ENCODE assay signal across 18 mouse cellular contexts in genomic region chr11:81972044-81972443, GRCm38 (mm10). TPM values are rescaled to one million over a fixed set of nuclear protein-coding genes. Genes with fewer than 3 reads are reported as not detected.
A peak's percentile ranks its signal among the peaks of the same experiment; 100 is the strongest.
DNase-seq lines count a peak whose midpoint lies in the region; ATAC-seq and TF ChIP-seq lines count a peak whose summit lies in the region.
"Had no signal": no experiment of that assay in that cellular context is flagged by ENCODE, and none has a peak within 500 bp of the region (broad histone marks: within the 10 kb centered on the region; RNA-seq: fewer than 3 reads in every experiment).

No protein-coding gene starts in this region.

- no peak for ATAC-seq in liver, embryonic 12.5 days

- TF ChIP-seq POLR2A in liver, adult 2 months (IDR thresholded peaks at IDR 0.05; ENCODE audit: extremely low read depth, insufficient read depth, low read length), result no peak
- TF ChIP-seq POLR2A in cortical plate, adult 2 months (IDR thresholded peaks at IDR 0.05; ENCODE audit: extremely low read depth, insufficient read depth, low read length), result no peak

- no peaks in the 10 kb centered on the region for H3K9me3 ChIP-seq in liver, embryonic 12.5 days (replicated peaks)
- no peaks in the 10 kb centered on the region for H3K9me3 ChIP-seq in E14TG2a.4 (ENCODE audit: low read length)
- H3K9me3 ChIP-seq: embryonic facial prominence, embryonic 15.5 days; liver, embryonic 15.5 days; neural tube, embryonic 13.5 days had no signal

- 0 out of 2 replicates have a peak, but pooled peaks have one; percentile 9 for TF ChIP-seq CTCF in liver, adult 2 months (IDR thresholded peaks at IDR 0.05; ENCODE audit: low read depth, low read length)
- TF ChIP-seq CTCF in E14TG2a.4 (conservative IDR thresholded peaks at IDR 0.05; ENCODE audit: low read length), result peak; percentile 83
- 0 out of 2 replicates have a peak, but pooled peaks have one; percentile 13 for TF ChIP-seq CTCF in cortical plate, adult 2 months (IDR thresholded peaks at IDR 0.05; ENCODE audit: extremely low read depth, insufficient read depth, low read length)

- H3K9ac ChIP-seq in liver, adult 2 months (ENCODE audit: low read depth, low read length), result no peak overlapping the region
- no peak overlapping the region for H3K9ac ChIP-seq in liver, embryonic 12.5 days
- H3K9ac ChIP-seq: embryonic facial prominence, embryonic 15.5 days; liver, embryonic 15.5 days; neural tube, embryonic 13.5 days had no signal

- H3K4me3 ChIP-seq in liver, adult 2 months (ENCODE audit: insufficient read depth, low read depth, low read length), result no peak overlapping the region
- H3K4me3 ChIP-seq in liver, embryonic 12.5 days, result no peak overlapping the region
- H3K4me3 ChIP-seq in E14TG2a.4 (replicated peaks; ENCODE audit: low read length), result no peak overlapping the region
- H3K4me3 ChIP-seq in cortical plate, adult 2 months (ENCODE audit: insufficient read depth, low read length), result no peak overlapping the region
- H3K4me3 ChIP-seq: embryonic facial prominence, embryonic 15.5 days; liver, embryonic 15.5 days; neural tube, embryonic 13.5 days had no signal

- no peak overlapping the region for H3K4me2 ChIP-seq in liver, embryonic 12.5 days
- H3K4me2 ChIP-seq: embryonic facial prominence, embryonic 15.5 days; liver, embryonic 15.5 days; neural tube, embryonic 13.5 days had no signal

- no peak overlapping the region for H3K27ac ChIP-seq in liver, adult 2 months (replicated peaks; ENCODE audit: insufficient read depth, low read depth, low read length)
- no peak overlapping the region for H3K27ac ChIP-seq in liver, embryonic 12.5 days
- no peak overlapping the region for H3K27ac ChIP-seq in cortical plate, adult 2 months (ENCODE audit: insufficient read depth, low read length)
- H3K27ac ChIP-seq: embryonic facial prominence, embryonic 15.5 days; liver, embryonic 15.5 days; neural tube, embryonic 13.5 days had no signal

- 62% methylated on average over 3 of the region's 3 CpGs for WGBS in liver, adult 2 months
- WGBS in liver, embryonic 12.5 days (ENCODE audit: insufficient replicate concordance), result 49% methylated on average over 3 of the region's 3 CpGs

- intact Hi-C loops in heart, postnatal 36 days (cut with DNase I), result loop anchor here (10.0 kb wide), 2 partner anchors 207 to 337 kb away; no protein-coding TSS in a partner anchor

- no peaks in the 10 kb centered on the region for H3K36me3 ChIP-seq in liver, adult 2 months (ENCODE audit: control insufficient read depth, insufficient read depth, low read length)
- no peaks in the 10 kb centered on the region for H3K36me3 ChIP-seq in liver, embryonic 12.5 days
- H3K36me3 ChIP-seq in E14TG2a.4 (ENCODE audit: insufficient read depth, low read length), result no peaks in the 10 kb centered on the region
- H3K36me3 ChIP-seq: embryonic facial prominence, embryonic 15.5 days; liver, embryonic 15.5 days; neural tube, embryonic 13.5 days had no signal

- 0 out of 2 replicates have a peak, but pooled peaks cover 4% of the 10 kb centered on the region for H3K27me3 ChIP-seq in liver, adult 2 months (ENCODE audit: control insufficient read depth, insufficient read depth, low read length)
- peaks cover 34% of the 10 kb centered on the region for H3K27me3 ChIP-seq in liver, embryonic 12.5 days (replicated peaks)
- H3K27me3 ChIP-seq in E14TG2a.4 (ENCODE audit: insufficient read depth, low read length), result peaks cover 44% of the 10 kb centered on the region

- no peaks in the 10 kb centered on the region for H3K4me1 ChIP-seq in liver, adult 2 months (ENCODE audit: control insufficient read depth, insufficient read depth, low read length)
- H3K4me1 ChIP-seq in liver, embryonic 12.5 days, result no peaks in the 10 kb centered on the region
- peaks cover 16% of the 10 kb centered on the region for H3K4me1 ChIP-seq in E14TG2a.4 (replicated peaks; ENCODE audit: low read depth, low read length)
- H3K4me1 ChIP-seq in cortical plate, adult 2 months (ENCODE audit: control insufficient read depth, insufficient read depth, low read length), result no peaks in the 10 kb centered on the region; the same call in 1 of the 2 replicates
- H3K4me1 ChIP-seq: liver, embryonic 15.5 days had no signal

- peak; percentile 33 for DNase-seq in adrenal gland, postnatal 14 days
- no peak for DNase-seq in adrenal gland, postnatal 25 days
- DNase-seq in liver, adult 2 months (ENCODE audit: extremely low read depth, low read depth, low spot score), result no peak
- no peak for DNase-seq in frontal cortex, postnatal 14 days (ENCODE audit: low spot score in 2 of 2)
- DNase-seq in heart, postnatal 36 days, result no peak
- DNase-seq: cerebellum, adult 18-20 months; kidney, adult 9 months; layer of hippocampus, postnatal 36 days had no signal

- no peaks in the 10 kb centered on the region for H3K79me2 ChIP-seq in liver, adult 2 months (ENCODE audit: control insufficient read depth, insufficient read depth, low read length)

RNA-seq across cellular contexts. Expression of gene Asic2, which starts 3.8 kb away (rescaled TPM):
- 1.7 and 2.7 TPM in 2 replicates for total RNA-seq in adrenal gland, postnatal 14 days (2021)
- 1.6 and 1.9 TPM in 2 replicates for total RNA-seq in adrenal gland, postnatal 25 days (2021)
- under 0.01 TPM in 1 of 2 replicates, not detected in the other for total RNA-seq in liver, adult 2 months (2014; rRNA removed)
- not detected in 2 replicates for polyA plus RNA-seq in liver, adult 2 months (2012; rRNA removed)
- 0.06 and 0.11 TPM in 2 replicates for polyA plus RNA-seq in liver, embryonic 12.5 days (2016; fragmentation: Nextera tagmentation; extraction: Ambion mirVana)
- 51.8 and 53.6 TPM in 2 replicates for polyA plus RNA-seq in cortical plate, adult 2 months (2012; rRNA removed)
- not detected for total RNA-seq in heart, postnatal 36 days (2021)
- total RNA-seq: megakaryocyte-erythroid progenitor cell, adult 5-6 weeks had no signal
- polyA plus RNA-seq: C2C12; heart, embryonic 16.5 days; thymus, postnatal 0 days had no signal

Comparison
In these comparisons a context has a peak if more than half of its experiments do, and no peak if none do; other contexts are left out.
1. CTCF ChIP-seq: peak in every context shown above with its lines; median percentile 83 in E14TG2a.4; 13 in cortical plate, adult 2 months; 9 in liver, adult 2 months.